Mouse (Mus musculus): ENCODE measurements around the gene Polg. TPM values are rescaled to one million over a fixed set of nuclear protein-coding genes. Genes with fewer than 3 reads are reported as not detected.

Gene Polg
- polyA plus RNA-seq, 1 experiment from 2014 or later = 19.1 TPM

DNA sequence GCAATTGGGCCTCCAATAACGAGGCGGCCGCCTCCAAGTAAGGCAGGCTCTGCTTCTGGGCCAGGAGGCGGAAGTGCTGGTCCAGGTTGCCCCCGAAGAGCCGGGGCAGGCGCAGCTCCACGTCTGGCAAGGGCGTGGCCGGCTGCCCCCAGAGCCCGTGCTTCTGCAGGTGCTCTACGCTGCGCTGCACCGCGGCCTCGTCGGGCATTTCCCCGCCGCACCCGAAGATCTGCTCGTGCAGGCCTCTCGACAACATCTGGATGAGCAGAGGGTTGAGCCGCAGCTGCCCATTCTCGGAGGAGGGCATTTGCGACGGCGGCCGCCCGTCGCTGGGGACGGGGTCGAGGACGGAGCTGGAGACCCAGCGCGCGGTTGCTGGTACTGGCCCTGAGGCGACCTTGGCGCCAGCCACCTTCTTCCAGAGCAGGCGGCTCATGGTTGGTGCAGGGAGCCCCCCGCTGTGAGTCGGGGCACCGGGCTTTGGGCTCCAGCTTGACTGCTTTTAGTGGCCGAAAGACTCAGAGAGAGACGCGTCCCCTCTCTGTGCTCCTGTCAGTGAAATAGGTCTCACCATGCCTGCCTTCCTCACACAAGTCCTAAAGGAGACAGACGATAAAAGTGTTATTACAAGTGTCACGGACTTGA is 1.3 kb downstream of the Polg start:
- Histone ChIP-seq H3K9ac (replicated peaks) (peak overlapping the region; percentile 89), H3K27ac (ENCODE audit: low read depth) (peak overlapping the region; percentile 96; the same call in 1 of the 2 replicates), H3K4me3 (ENCODE audit: low read depth, low read length) (peak overlapping the region; percentile 84), H3K36me3 (replicated peaks; ENCODE audit: insufficient read depth, low read length) (peaks cover 33% of the 10 kb centered on the region), H3K4me2 (ENCODE audit: low read depth, low read length) (peak overlapping the region; percentile 94), H3K4me1 (ENCODE audit: insufficient read depth) (peaks cover 40% of the 10 kb centered on the region), H3K27me3 (ENCODE audit: insufficient read depth, low read length) (no peaks in the 10 kb centered on the region; the same call in 1 of the 2 replicates), H3K9me3 (ENCODE audit: low read length) (no peaks in the 10 kb centered on the region)
- 17% methylated on average over 44 of the region's 47 CpGs for WGBS (ENCODE audit: insufficient replicate concordance)
- peak; percentile 56 for DNase-seq
- no peak for ATAC-seq
- no peak for TF ChIP-seq EP300 (IDR thresholded peaks at IDR 0.05; ENCODE audit: low read depth)
- no peak for TF ChIP-seq CTCF (IDR thresholded peaks at IDR 0.05; ENCODE audit: low read depth)

DNA sequence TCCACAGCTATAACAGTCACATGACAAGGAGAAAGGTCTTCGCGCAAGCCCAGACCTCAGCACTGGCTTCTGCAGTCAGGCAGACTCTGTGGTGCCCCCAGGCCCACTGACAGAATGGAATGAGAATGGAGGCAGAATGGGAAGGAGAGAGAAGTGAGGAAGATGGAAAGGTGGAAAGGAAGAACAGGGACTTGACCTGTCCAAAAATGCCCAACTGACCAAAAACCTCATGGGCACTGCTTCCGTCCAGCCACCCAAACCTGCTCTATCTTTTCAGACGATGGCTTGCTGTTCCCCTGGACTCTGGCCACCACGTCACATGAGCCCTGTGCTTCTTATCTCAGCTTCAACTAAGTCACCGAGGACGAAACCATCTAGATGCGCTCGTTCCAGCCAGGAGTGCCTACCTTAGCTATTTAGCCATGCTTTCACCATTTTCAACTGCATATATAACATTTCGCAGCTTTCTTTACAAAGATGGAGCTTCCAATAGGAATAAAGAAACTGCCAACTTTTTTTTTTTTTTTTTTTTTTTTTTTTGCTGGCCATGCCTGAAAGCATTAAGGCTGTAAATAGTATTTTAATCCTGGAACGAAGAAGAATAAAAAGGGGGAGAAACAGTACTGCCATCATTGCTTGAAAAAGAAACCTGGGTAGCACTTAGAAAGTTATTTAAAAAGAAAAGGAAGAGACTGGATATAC is 2.6 kb downstream of the Polg start:
- no peak for TF ChIP-seq CTCF (IDR thresholded peaks at IDR 0.05; ENCODE audit: low read depth)
- no peak for TF ChIP-seq EP300 (IDR thresholded peaks at IDR 0.05; ENCODE audit: low read depth)
- no peak for DNase-seq
- Histone ChIP-seq H3K9ac (replicated peaks) (no peak overlapping the region), H3K4me1 (ENCODE audit: insufficient read depth) (peaks cover 33% of the 10 kb centered on the region), H3K27ac (ENCODE audit: low read depth) (no peak overlapping the region), H3K4me3 (ENCODE audit: low read depth, low read length) (peak overlapping the region; percentile 84; the same call in 1 of the 2 replicates), H3K27me3 (ENCODE audit: insufficient read depth, low read length) (no peaks in the 10 kb centered on the region; the same call in 1 of the 2 replicates), H3K9me3 (ENCODE audit: low read length) (no peaks in the 10 kb centered on the region), H3K4me2 (ENCODE audit: low read depth, low read length) (peak overlapping the region; percentile 94), H3K36me3 (replicated peaks; ENCODE audit: insufficient read depth, low read length) (peaks cover 47% of the 10 kb centered on the region)
- 69% methylated on average over 11 of the region's 11 CpGs for whole genome bisulfite sequencing (ENCODE audit: insufficient replicate concordance)
- no peak for ATAC-seq

DNA sequence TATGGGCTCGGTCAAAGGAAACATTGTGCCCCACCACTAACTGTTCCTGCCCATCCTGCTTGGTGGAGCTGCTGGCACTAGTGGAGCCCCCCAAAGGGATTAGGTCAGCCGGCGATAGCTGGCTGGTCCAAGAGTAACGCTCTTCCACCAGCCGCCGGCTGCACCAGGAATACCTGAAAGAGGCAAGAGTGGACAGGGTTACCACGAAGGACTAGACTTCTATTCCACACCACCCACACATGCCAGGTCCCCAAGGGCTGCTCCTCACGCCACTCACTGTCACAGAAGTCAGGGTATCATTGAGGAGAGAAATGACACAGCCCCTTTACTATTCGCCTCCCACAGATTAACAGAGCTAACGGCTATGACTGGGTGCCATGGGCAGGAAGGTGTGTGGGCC is 4.4 kb downstream of the Polg start:
- WGBS (ENCODE audit: insufficient replicate concordance) = 91% methylated on average over 10 of the region's 10 CpGs
- Histone ChIP-seq H3K36me3 (replicated peaks; ENCODE audit: insufficient read depth, low read length) (peaks cover 65% of the 10 kb centered on the region), H3K27me3 (ENCODE audit: insufficient read depth, low read length) (no peaks in the 10 kb centered on the region), H3K27ac (ENCODE audit: low read depth) (no peak overlapping the region), H3K9ac (replicated peaks) (no peak overlapping the region), H3K9me3 (ENCODE audit: low read length) (no peaks in the 10 kb centered on the region), H3K4me1 (ENCODE audit: insufficient read depth) (peaks cover 24% of the 10 kb centered on the region), H3K4me3 (ENCODE audit: low read depth, low read length) (no peak overlapping the region), H3K4me2 (ENCODE audit: low read depth, low read length) (no peak overlapping the region)
- ATAC-seq (no peak), DNase-seq (no peak)
- TF ChIP-seq EP300 (IDR thresholded peaks at IDR 0.05; ENCODE audit: low read depth) (no peak), CTCF (IDR thresholded peaks at IDR 0.05; ENCODE audit: low read depth) (no peak)

DNA sequence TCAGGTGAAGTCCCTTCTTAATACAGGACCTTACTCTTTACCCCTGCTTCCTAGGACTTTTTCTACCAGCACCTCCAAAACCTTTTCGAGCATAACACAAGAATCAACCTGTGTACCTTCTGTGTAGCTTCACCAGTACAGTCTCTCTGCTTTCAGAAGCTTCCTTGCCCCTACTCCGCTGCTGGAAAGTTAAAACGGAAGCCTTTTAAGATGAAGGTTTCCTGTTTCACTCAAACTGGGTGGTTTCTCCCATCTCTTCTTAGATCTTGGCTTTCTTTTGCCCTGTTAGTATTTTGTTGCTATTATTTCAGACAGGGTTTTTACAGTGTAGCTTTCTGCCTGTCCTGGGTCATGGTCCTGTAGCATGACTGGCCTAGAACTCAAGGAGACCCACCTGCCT is 18.7 kb downstream of the Polg start:
- no peak for ATAC-seq
- H3K27me3 ChIP-seq (ENCODE audit: insufficient read depth, low read length) = no peaks in the 10 kb centered on the region
- H3K36me3 ChIP-seq (replicated peaks; ENCODE audit: insufficient read depth, low read length) = peaks cover 61% of the 10 kb centered on the region
- 75% methylated on average over 3 of the region's 3 CpGs for WGBS (ENCODE audit: insufficient replicate concordance)
- H3K9me3 ChIP-seq (ENCODE audit: low read length) = no peaks in the 10 kb centered on the region
- no peak overlapping the region for H3K4me2 ChIP-seq (ENCODE audit: low read depth, low read length)
- DNase-seq = no peak
- no peak overlapping the region for H3K27ac ChIP-seq (ENCODE audit: low read depth)
- H3K4me3 ChIP-seq (ENCODE audit: low read depth, low read length) = no peak overlapping the region
- TF ChIP-seq EP300 (IDR thresholded peaks at IDR 0.05; ENCODE audit: low read depth) (no peak), CTCF (IDR thresholded peaks at IDR 0.05; ENCODE audit: low read depth) (no peak)
- no peaks in the 10 kb centered on the region for H3K4me1 ChIP-seq (ENCODE audit: insufficient read depth)
- no peak overlapping the region for H3K9ac ChIP-seq (replicated peaks)

- no peaks in the 10 kb centered on the region for H3K27me3 ChIP-seq (ENCODE audit: insufficient read depth, low read length)
- H3K4me2 ChIP-seq (ENCODE audit: low read depth, low read length) = no peak overlapping the region
- H3K4me3 ChIP-seq (ENCODE audit: low read depth, low read length) = no peak overlapping the region
- DNase-seq (no peak), ATAC-seq (no peak)
- H3K4me1 ChIP-seq (ENCODE audit: insufficient read depth) = no peaks in the 10 kb centered on the region
- 83% methylated on average over 2 of the region's 2 CpGs for WGBS (ENCODE audit: insufficient replicate concordance)
- TF ChIP-seq CTCF (IDR thresholded peaks at IDR 0.05; ENCODE audit: low read depth) = no peak
- TF ChIP-seq EP300 (IDR thresholded peaks at IDR 0.05; ENCODE audit: low read depth) = no peak
- no peak overlapping the region for H3K9ac ChIP-seq (replicated peaks)
- no peak overlapping the region for H3K27ac ChIP-seq (ENCODE audit: low read depth)
- H3K36me3 ChIP-seq (replicated peaks; ENCODE audit: insufficient read depth, low read length) = peaks cover 57% of the 10 kb centered on the region
- H3K9me3 ChIP-seq (ENCODE audit: low read length) = no peaks in the 10 kb centered on the region
These were observed 19.1 kb downstream of the Polg start for GRCm38 (mm10) chr7:79447048-79447447.

DNA sequence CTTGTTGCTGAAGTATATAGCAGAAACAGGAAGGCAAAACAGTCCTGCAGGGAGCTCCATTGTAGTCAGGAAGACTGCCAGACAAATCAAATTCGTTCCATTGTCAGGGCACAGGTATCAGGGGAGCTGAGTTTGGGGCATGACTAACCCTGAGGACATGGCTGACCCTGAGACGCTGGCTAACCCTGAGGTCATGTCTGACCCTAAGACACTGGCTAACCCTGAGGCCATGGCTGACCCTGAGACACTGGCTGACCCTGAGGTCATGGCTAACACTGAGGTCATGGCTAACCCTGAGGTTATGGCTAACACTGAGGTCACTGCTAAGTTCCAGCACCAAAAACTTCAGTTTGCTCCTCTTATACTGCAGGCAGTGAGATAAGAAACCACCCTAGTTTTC is 26.1 kb downstream of the Polg start:
- H3K9ac ChIP-seq (replicated peaks) = no peak overlapping the region
- no peak for TF ChIP-seq EP300 (IDR thresholded peaks at IDR 0.05; ENCODE audit: low read depth)
- no peak for TF ChIP-seq CTCF (IDR thresholded peaks at IDR 0.05; ENCODE audit: low read depth)
- 73% methylated on average over 2 of the region's 2 CpGs for WGBS (ENCODE audit: insufficient replicate concordance)
- no peak overlapping the region for H3K4me2 ChIP-seq (ENCODE audit: low read depth, low read length)
- ATAC-seq (no peak), DNase-seq (no peak)
- no peaks in the 10 kb centered on the region for H3K9me3 ChIP-seq (ENCODE audit: low read length)
- H3K4me3 ChIP-seq (ENCODE audit: low read depth, low read length) = no peak overlapping the region
- H3K4me1 ChIP-seq (ENCODE audit: insufficient read depth) = no peaks in the 10 kb centered on the region
- H3K36me3 ChIP-seq (replicated peaks; ENCODE audit: insufficient read depth, low read length) = peaks cover 17% of the 10 kb centered on the region
- no peak overlapping the region for H3K27ac ChIP-seq (ENCODE audit: low read depth)
- no peaks in the 10 kb centered on the region for H3K27me3 ChIP-seq (ENCODE audit: insufficient read depth, low read length)

All from liver, postnatal 0 days (tissue).